Mouse (Mus musculus) neural tube, embryonic 14.5 days (tissue): ENCODE results near the gene Man2a2. TPM values are rescaled to one million over a fixed set of nuclear protein-coding genes. Genes with fewer than 3 reads are reported as not detected.
"Not testable (repeated sequence)": the region's sequence is repeated elsewhere in the genome, so short reads cannot be mapped to it uniquely, and the experiment has no call there.

Source experiments
- ATAC-seq: fragments of 200-750 bp; cut with Nextera tagmentation; 2 replicates; pipeline ENCODE4 v1.8.0; 2017; ENCODE audit warnings: low read depth, mild to moderate bottlenecking, moderate TSS enrichment, moderate library complexity
- H3K27ac ChIP-seq: fragments of 300-500 bp; sonication (generic); 2 replicates; pipeline ENCODE4 v1.5.1; 2014; ENCODE audit warnings: low read depth, mild to moderate bottlenecking, control low read depth, low read length, moderate library complexity, mixed read lengths
- H3K27me3 ChIP-seq: fragments of 300-500 bp; sonication (generic); 2 replicates; pipeline ENCODE4 v1.6.1; 2014; ENCODE audit warnings: low read length; ENCODE audit not compliant: control insufficient read depth, insufficient read depth
- H3K36me3 ChIP-seq: fragments of 300-500 bp; sonication (generic); 2 replicates; pipeline ENCODE4 v1.6.1; 2014; ENCODE audit warnings: low read length, mixed read lengths; ENCODE audit not compliant: control insufficient read depth, insufficient read depth
- H3K4me1 ChIP-seq: fragments of 300-500 bp; sonication (generic); 2 replicates; pipeline ENCODE4 v1.6.1; 2014; ENCODE audit warnings: low read length; ENCODE audit not compliant: control insufficient read depth, insufficient read depth
- H3K4me2 ChIP-seq: fragments of 300-500 bp; sonication (generic); 2 replicates; pipeline ENCODE4 v1.6.1; 2014; ENCODE audit warnings: mild to moderate bottlenecking, low read depth, low read length, control low read depth
- H3K4me3 ChIP-seq: fragments of 300-500 bp; sonication (generic); 2 replicates; pipeline ENCODE4 v1.5.1; 2014; ENCODE audit warnings: low read depth, low read length, control low read depth, mixed read lengths
- H3K9ac ChIP-seq: fragments of 300-500 bp; sonication (generic); replicated peaks from 2 replicates; pipeline ENCODE4 v1.6.1; 2014; ENCODE audit warnings: low read depth, mild to moderate bottlenecking, control low read depth, low read length, mixed read lengths
- H3K9me3 ChIP-seq: fragments of 300-500 bp; sonication (generic); 2 replicates; pipeline ENCODE4 v1.6.1; 2016; ENCODE audit warnings: low read length; ENCODE audit not compliant: control insufficient read depth
- WGBS: fragments of 180-500 bp; shearing (Covaris S2); extraction: QIAGEN DNeasy Blood & Tissue Kit; methylation state at CpG from one replicate; pipeline ENCODE4 v1.1.7; 2014; 5-methylcytosine and 5-hydroxymethylcytosine counted together
- polyA plus RNA-seq: library from polyadenylated mRNA; unstranded; fragments of >200 nt; fragmentation: Nextera tagmentation; extraction: Ambion mirVana; gene quantifications from 2 replicates; pipeline ENCODE4 v1.2.1, GENCODE M21; 2014

Gene Man2a2
- polyA plus RNA-seq, 1 experiment from 2014 or later: 22.9 TPM

- WGBS: under 1% methylated on average over 45 of the region's 45 CpGs
- peaks cover 38% of the 10 kb centered on the region for H3K4me1 ChIP-seq
Measured at GRCm38 (mm10) chr7:80339793-80340628, 31.2 kb downstream of the Man2a2 start.

GRCm38 (mm10) chr7:80339371-80339770, 31.8 kb downstream of the Man2a2 start:
- peak overlapping the region; percentile 58 for H3K27ac ChIP-seq
- peak overlapping the region; percentile 65 for H3K9ac ChIP-seq
- no peaks in the 10 kb centered on the region for H3K9me3 ChIP-seq
- 4% methylated on average over 17 of the region's 17 CpGs for WGBS
- peak overlapping the region; percentile 85 for H3K4me2 ChIP-seq
- ATAC-seq: no peak
- H3K4me3 ChIP-seq: peak overlapping the region; percentile 53
- no peaks in the 10 kb centered on the region for H3K27me3 ChIP-seq
- peaks cover 39% of the 10 kb centered on the region for H3K4me1 ChIP-seq
- H3K36me3 ChIP-seq: peaks cover 20% of the 10 kb centered on the region

More at GRCm38 (mm10) chr7:80339793-80340628, 31.2 kb downstream of the Man2a2 start:
- H3K4me2 ChIP-seq: peak overlapping the region; percentile 85
- H3K27me3 ChIP-seq: no peaks in the 10 kb centered on the region
- ATAC-seq: peak; percentile 97
- H3K9me3 ChIP-seq: no peaks in the 10 kb centered on the region
- peak overlapping the region; percentile 53 for H3K4me3 ChIP-seq
- peak overlapping the region; percentile 58 for H3K27ac ChIP-seq
- H3K36me3 ChIP-seq: peaks cover 14% of the 10 kb centered on the region
- peak overlapping the region; percentile 65 for H3K9ac ChIP-seq

GRCm38 (mm10) chr7:80336932-80337331, 34.2 kb downstream of the Man2a2 start:
- no peak overlapping the region for H3K27ac ChIP-seq

GRCm38 (mm10) chr7:80334848-80335247, 36.3 kb downstream of the Man2a2 start:
- no peak overlapping the region for H3K4me2 ChIP-seq
- 96% methylated on average over 4 of the region's 4 CpGs for WGBS
- H3K9me3 ChIP-seq: no peaks in the 10 kb centered on the region
- H3K36me3 ChIP-seq: peaks cover 64% of the 10 kb centered on the region
- H3K4me3 ChIP-seq: no peak overlapping the region
- H3K4me1 ChIP-seq: peaks cover 24% of the 10 kb centered on the region
- H3K9ac ChIP-seq: no peak overlapping the region
- no peak for ATAC-seq
- no peak overlapping the region for H3K27ac ChIP-seq
- no peaks in the 10 kb centered on the region for H3K27me3 ChIP-seq

More at GRCm38 (mm10) chr7:80336932-80337331, 34.2 kb downstream of the Man2a2 start:
- 94% methylated on average over 3 of the region's 3 CpGs for WGBS
- Histone ChIP-seq H3K9ac (no peak overlapping the region), H3K4me1 (peaks cover 28% of the 10 kb centered on the region), H3K36me3 (peaks cover 44% of the 10 kb centered on the region), H3K4me3 (no peak overlapping the region), H3K9me3 (no peaks in the 10 kb centered on the region), H3K27me3 (no peaks in the 10 kb centered on the region), H3K4me2 (no peak overlapping the region)
- ATAC-seq: no peak

- no peak overlapping the region for H3K4me3 ChIP-seq
- H3K4me2 ChIP-seq: no peak overlapping the region
- H3K27me3 ChIP-seq: no peaks in the 10 kb centered on the region
- H3K4me1 ChIP-seq: 0 out of 2 replicates have a peak, but pooled peaks cover 5% of the 10 kb centered on the region
- peaks cover 93% of the 10 kb centered on the region for H3K36me3 ChIP-seq
- WGBS: 90% methylated on average over 19 of the region's 19 CpGs
- no peak overlapping the region for H3K9ac ChIP-seq
- no peak overlapping the region for H3K27ac ChIP-seq
- no peaks in the 10 kb centered on the region for H3K9me3 ChIP-seq
- no peak for ATAC-seq
Measured at GRCm38 (mm10) chr7:80331433-80331832, 39.7 kb downstream of the Man2a2 start.

- no peak overlapping the region for H3K9ac ChIP-seq
- no peak overlapping the region for H3K27ac ChIP-seq
- ATAC-seq: no peak
- no peaks in the 10 kb centered on the region for H3K27me3 ChIP-seq
- no peak overlapping the region for H3K4me3 ChIP-seq
- 89% methylated on average over 8 of the region's 8 CpGs for WGBS
- 0 out of 2 replicates have a peak, but pooled peaks cover 4% of the 10 kb centered on the region for H3K4me1 ChIP-seq
- peaks cover 96% of the 10 kb centered on the region for H3K36me3 ChIP-seq
- H3K9me3 ChIP-seq: no peaks in the 10 kb centered on the region
- no peak overlapping the region for H3K4me2 ChIP-seq
Measured at GRCm38 (mm10) chr7:80330278-80330677, 40.9 kb downstream of the Man2a2 start.

- 98% methylated on average over 19 of the region's 19 CpGs for WGBS
Measured at GRCm38 (mm10) chr7:80326076-80326475, 45.1 kb downstream of the Man2a2 start.

GRCm38 (mm10) chr7:80325292-80325868, 45.8 kb downstream of the Man2a2 start:
- Histone ChIP-seq H3K36me3 (peaks cover 51% of the 10 kb centered on the region), H3K4me1 (peaks cover 10% of the 10 kb centered on the region), H3K4me3 (no peak overlapping the region), H3K4me2 (no peak overlapping the region), H3K27me3 (no peaks in the 10 kb centered on the region), H3K9ac (no peak overlapping the region), H3K27ac (no peak overlapping the region), H3K9me3 (no peaks in the 10 kb centered on the region)
- no peak for ATAC-seq
- 94% methylated on average over 16 of the region's 16 CpGs for WGBS

More at GRCm38 (mm10) chr7:80326076-80326475, 45.1 kb downstream of the Man2a2 start:
- Histone ChIP-seq H3K36me3 (peaks cover 57% of the 10 kb centered on the region), H3K27me3 (no peaks in the 10 kb centered on the region), H3K4me3 (no peak overlapping the region), H3K9ac (no peak overlapping the region), H3K4me2 (no peak overlapping the region), H3K9me3 (no peaks in the 10 kb centered on the region), H3K4me1 (peaks cover 10% of the 10 kb centered on the region), H3K27ac (no peak overlapping the region)
- no peak for ATAC-seq

GRCm38 (mm10) chr7:80324816-80325119, 46.4 kb downstream of the Man2a2 start:
- Histone ChIP-seq H3K4me1 (peaks cover 10% of the 10 kb centered on the region), H3K4me2 (peak overlapping the region; percentile 57; the same call in 1 of the 2 replicates), H3K36me3 (peaks cover 45% of the 10 kb centered on the region), H3K4me3 (peak overlapping the region; percentile 48; the same call in 1 of the 2 replicates)
- H3K27ac ChIP-seq, ATAC-seq, H3K9me3 ChIP-seq, H3K27me3 ChIP-seq, H3K9ac ChIP-seq: not testable (repeated sequence)
- WGBS: 55% methylated on average over 5 of the region's 5 CpGs
